Mouse (Mus musculus) heart, embryonic 16.5 days (tissue): ENCODE results near the gene Nr1d1. TPM values are rescaled to one million over a fixed set of nuclear protein-coding genes. Genes with fewer than 3 reads are reported as not detected.

Source experiments
- ATAC-seq: fragments of 200-750 bp; cut with Nextera tagmentation; replicated peaks from 2 replicates; pipeline ENCODE4 v1.8.0; 2017; ENCODE audit warnings: moderate number of reproducible peaks; ENCODE audit not compliant: insufficient read depth, low FRiP score; ENCODE audit errors: extremely low read depth
- H3K27ac ChIP-seq: fragments of 300-500 bp; sonication (generic); 2 replicates; pipeline ENCODE4 v1.5.1; 2014; ENCODE audit warnings: mild to moderate bottlenecking, low read length, control low read depth, moderate library complexity
- H3K27me3 ChIP-seq: fragments of 300-500 bp; sonication (generic); 2 replicates; pipeline ENCODE4 v1.6.1; 2014; ENCODE audit warnings: low read length, mixed read lengths; ENCODE audit not compliant: control insufficient read depth, insufficient read depth
- H3K36me3 ChIP-seq: fragments of 300-500 bp; sonication (generic); 2 replicates; pipeline ENCODE4 v1.6.1; 2014; ENCODE audit not compliant: control insufficient read depth, insufficient read depth
- H3K4me1 ChIP-seq: fragments of 300-500 bp; sonication (generic); 2 replicates; pipeline ENCODE4 v1.6.1; 2014; ENCODE audit warnings: low read length, mixed read lengths; ENCODE audit not compliant: control insufficient read depth, insufficient read depth
- H3K4me2 ChIP-seq: fragments of 300-500 bp; sonication (generic); 2 replicates; pipeline ENCODE4 v1.6.1; 2014; ENCODE audit warnings: low read depth, mild to moderate bottlenecking, control low read depth, low read length
- H3K4me3 ChIP-seq: fragments of 300-500 bp; sonication (generic); 2 replicates; pipeline ENCODE4 v1.5.1; 2014; ENCODE audit warnings: mild to moderate bottlenecking, control low read depth, low read length
- H3K9ac ChIP-seq: fragments of 300-500 bp; sonication (generic); 2 replicates; pipeline ENCODE4 v1.6.1; 2014; ENCODE audit warnings: low read length, control low read depth
- H3K9me3 ChIP-seq: fragments of 300-500 bp; sonication (generic); replicated peaks from 2 replicates; pipeline ENCODE4 v1.6.1; 2016; ENCODE audit warnings: low read length; ENCODE audit not compliant: control insufficient read depth
- WGBS: fragments of 180-500 bp; shearing (Covaris S2); extraction: QIAGEN DNeasy Blood & Tissue Kit; methylation state at CpG from one replicate; pipeline ENCODE4 v1.1.7; 2014; 5-methylcytosine and 5-hydroxymethylcytosine counted together
- polyA plus RNA-seq: library from polyadenylated mRNA; unstranded; fragments of >200 nt; fragmentation: Nextera tagmentation; extraction: Ambion mirVana; gene quantifications from 2 replicates; pipeline ENCODE4 v1.2.1, GENCODE M21; 2015

The Nr1d1 gene
- polyA plus RNA-seq, 1 experiment from 2014 or later = 8.2 TPM

GRCm38 (mm10) chr11:98768127-98769006 is 6.8 kb downstream of the Nr1d1 start:
- Histone ChIP-seq H3K4me3 (peak overlapping the region; percentile 36), H3K4me2 (peak overlapping the region; percentile 52), H3K9me3 (no peaks in the 10 kb centered on the region), H3K36me3 (peaks cover 28% of the 10 kb centered on the region), H3K27ac (peak overlapping the region; percentile 94), H3K4me1 (peaks cover 87% of the 10 kb centered on the region), H3K9ac (peak overlapping the region; percentile 72), H3K27me3 (no peaks in the 10 kb centered on the region)
- ATAC-seq = peak; percentile 29
- 18% methylated on average over 35 of the region's 39 CpGs for WGBS

- H3K4me1 ChIP-seq = peaks cover 89% of the 10 kb centered on the region
- no peak for ATAC-seq
- peak overlapping the region; percentile 94 for H3K27ac ChIP-seq
- H3K4me2 ChIP-seq = peak overlapping the region; percentile 52
- H3K4me3 ChIP-seq = peak overlapping the region; percentile 36
- no peaks in the 10 kb centered on the region for H3K9me3 ChIP-seq
- peaks cover 31% of the 10 kb centered on the region for H3K36me3 ChIP-seq
- WGBS = 22% methylated on average over 4 of the region's 4 CpGs
- H3K9ac ChIP-seq = peak overlapping the region; percentile 72
- H3K27me3 ChIP-seq = no peaks in the 10 kb centered on the region
Observed at GRCm38 (mm10) chr11:98767713-98768112, 7.4 kb downstream of the Nr1d1 start.

- no peak for ATAC-seq
- Histone ChIP-seq H3K4me3 (no peak overlapping the region), H3K27me3 (no peaks in the 10 kb centered on the region), H3K9me3 (no peaks in the 10 kb centered on the region), H3K4me2 (peak overlapping the region; percentile 52), H3K36me3 (peaks cover 32% of the 10 kb centered on the region), H3K9ac (peak overlapping the region; percentile 72), H3K27ac (peak overlapping the region; percentile 94), H3K4me1 (peaks cover 85% of the 10 kb centered on the region)
- WGBS = 17% methylated on average over 9 of the region's 9 CpGs
Observed at GRCm38 (mm10) chr11:98767276-98767675, 7.9 kb downstream of the Nr1d1 start.

- H3K36me3 ChIP-seq = peaks cover 37% of the 10 kb centered on the region
- H3K4me1 ChIP-seq = peaks cover 82% of the 10 kb centered on the region
- WGBS = 54% methylated on average over 5 of the region's 5 CpGs
- H3K9me3 ChIP-seq = no peaks in the 10 kb centered on the region
- no peak for ATAC-seq
- peak overlapping the region; percentile 90 for H3K27ac ChIP-seq
- peak overlapping the region; percentile 52; the same call in 1 of the 2 replicates for H3K4me2 ChIP-seq
- no peaks in the 10 kb centered on the region for H3K27me3 ChIP-seq
- no peak overlapping the region for H3K4me3 ChIP-seq
- H3K9ac ChIP-seq = peak overlapping the region; percentile 72
Observed at GRCm38 (mm10) chr11:98766816-98767215, 8.3 kb downstream of the Nr1d1 start.

- 24% methylated on average over 2 of the region's 2 CpGs for whole genome bisulfite sequencing
- Histone ChIP-seq H3K9ac (peak overlapping the region; percentile 72), H3K27ac (peak overlapping the region; percentile 90), H3K4me1 (peaks cover 78% of the 10 kb centered on the region), H3K4me2 (no peak overlapping the region), H3K36me3 (peaks cover 40% of the 10 kb centered on the region), H3K4me3 (no peak overlapping the region), H3K27me3 (no peaks in the 10 kb centered on the region), H3K9me3 (no peaks in the 10 kb centered on the region)
- no peak for ATAC-seq
Observed at GRCm38 (mm10) chr11:98766346-98766745, 8.8 kb downstream of the Nr1d1 start.

GRCm38 (mm10) chr11:98765421-98766309 is 9.5 kb downstream of the Nr1d1 start:
- 25% methylated on average over 8 of the region's 9 CpGs for WGBS
- peak overlapping the region; percentile 63 for H3K9ac ChIP-seq
- no peaks in the 10 kb centered on the region for H3K27me3 ChIP-seq
- H3K27ac ChIP-seq = peak overlapping the region; percentile 90
- peaks cover 43% of the 10 kb centered on the region for H3K36me3 ChIP-seq
- peak; percentile 46 for ATAC-seq
- no peak overlapping the region for H3K4me3 ChIP-seq
- peak overlapping the region; percentile 33 for H3K4me2 ChIP-seq
- no peaks in the 10 kb centered on the region for H3K9me3 ChIP-seq
- H3K4me1 ChIP-seq = peaks cover 71% of the 10 kb centered on the region

GRCm38 (mm10) chr11:98764746-98765145 is 10.4 kb downstream of the Nr1d1 start:
- H3K9ac ChIP-seq = peak overlapping the region; percentile 30; the same call in 1 of the 2 replicates
- peaks cover 62% of the 10 kb centered on the region for H3K4me1 ChIP-seq
- no peaks in the 10 kb centered on the region for H3K27me3 ChIP-seq
- H3K4me3 ChIP-seq = no peak overlapping the region
- no peak overlapping the region for H3K4me2 ChIP-seq
- peak overlapping the region; percentile 56 for H3K27ac ChIP-seq
- H3K36me3 ChIP-seq = peaks cover 39% of the 10 kb centered on the region
- ATAC-seq = no peak
- H3K9me3 ChIP-seq = no peaks in the 10 kb centered on the region

- H3K27me3 ChIP-seq = no peaks in the 10 kb centered on the region
- peaks cover 40% of the 10 kb centered on the region for H3K36me3 ChIP-seq
- H3K4me2 ChIP-seq = no peak overlapping the region
- H3K4me3 ChIP-seq = no peak overlapping the region
- H3K9ac ChIP-seq = no peak overlapping the region
- ATAC-seq = no peak
- peaks cover 55% of the 10 kb centered on the region for H3K4me1 ChIP-seq
- 78% methylated on average over 18 of the region's 18 CpGs for WGBS
- no peaks in the 10 kb centered on the region for H3K9me3 ChIP-seq
- no peak overlapping the region for H3K27ac ChIP-seq
Observed at GRCm38 (mm10) chr11:98764091-98764490, 11.0 kb downstream of the Nr1d1 start.

GRCm38 (mm10) chr11:98763502-98763861 is 11.7 kb downstream of the Nr1d1 start:
- H3K27ac ChIP-seq = no peak overlapping the region
- H3K4me2 ChIP-seq = no peak overlapping the region
- H3K4me3 ChIP-seq = no peak overlapping the region
- H3K9me3 ChIP-seq = no peaks in the 10 kb centered on the region
- peaks cover 44% of the 10 kb centered on the region for H3K36me3 ChIP-seq
- peaks cover 49% of the 10 kb centered on the region for H3K4me1 ChIP-seq
- WGBS = 80% methylated on average over 8 of the region's 8 CpGs
- no peak for ATAC-seq
- no peak overlapping the region for H3K9ac ChIP-seq
- no peaks in the 10 kb centered on the region for H3K27me3 ChIP-seq
